Mouse (Mus musculus): Measurements from ENCODE around the gene H2afj. TPM values are rescaled to one million over a fixed set of nuclear protein-coding genes. Genes with fewer than 3 reads are reported as not detected.

H2afj gene
- polyA plus RNA-seq (2017; shearing (Covaris generic)), result 152 TPM

DNA sequence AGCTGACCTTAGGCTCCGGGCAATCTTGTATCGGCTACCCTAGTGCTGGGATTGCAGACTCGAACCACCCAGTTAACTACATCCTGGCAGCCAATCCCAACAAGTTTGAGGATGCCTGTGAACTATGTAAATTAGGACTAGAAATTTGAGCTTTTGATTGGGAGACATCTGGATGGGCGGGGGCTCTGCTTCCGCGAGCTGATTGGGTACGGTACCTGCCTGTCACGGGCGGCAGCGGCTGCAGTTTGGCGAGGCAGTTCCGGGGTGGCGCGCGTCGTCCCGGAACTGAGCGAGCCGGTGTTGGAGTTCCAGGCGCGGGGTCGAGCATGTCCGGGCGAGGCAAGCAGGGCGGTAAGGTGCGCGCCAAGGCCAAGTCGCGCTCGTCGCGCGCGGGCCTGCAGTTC is at the start of gene H2afj:
H2afj (plus strand) TSS at position 231 of the 404 bp plus-strand sequence.

DNA sequence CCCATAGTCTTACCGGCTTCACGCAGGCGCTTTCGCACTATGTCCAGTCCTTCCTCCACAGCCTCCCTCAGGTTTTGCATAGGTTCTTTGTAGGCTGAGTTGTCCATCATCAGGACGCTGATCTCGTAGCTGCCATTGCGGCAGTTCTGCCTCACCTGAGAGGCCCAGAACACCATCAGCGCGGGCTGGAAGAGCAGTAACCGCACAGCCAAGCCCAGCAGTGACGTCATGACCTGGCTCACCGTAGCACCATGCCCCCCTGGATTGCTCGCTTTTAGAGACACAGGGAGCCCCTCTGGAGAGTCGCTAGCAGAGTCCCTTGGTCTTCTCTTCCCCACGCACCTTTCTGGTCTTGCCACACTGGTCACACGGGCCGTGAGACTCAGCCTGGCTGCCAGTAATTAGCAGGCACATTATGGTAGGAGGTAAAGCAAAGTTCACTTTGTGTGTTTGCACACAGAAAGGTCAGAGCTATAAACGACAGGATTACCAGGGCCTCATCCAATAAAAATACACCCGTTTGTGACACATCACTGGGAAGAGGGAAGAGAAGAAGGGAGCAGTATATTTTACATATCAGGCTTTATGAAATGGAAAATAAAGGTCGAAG is 26.6 kb upstream of the H2afj start, which contains the start of gene Gucy2c:
Gucy2c (minus strand) TSS at position 389 of the 610 bp plus-strand sequence.

DNA sequence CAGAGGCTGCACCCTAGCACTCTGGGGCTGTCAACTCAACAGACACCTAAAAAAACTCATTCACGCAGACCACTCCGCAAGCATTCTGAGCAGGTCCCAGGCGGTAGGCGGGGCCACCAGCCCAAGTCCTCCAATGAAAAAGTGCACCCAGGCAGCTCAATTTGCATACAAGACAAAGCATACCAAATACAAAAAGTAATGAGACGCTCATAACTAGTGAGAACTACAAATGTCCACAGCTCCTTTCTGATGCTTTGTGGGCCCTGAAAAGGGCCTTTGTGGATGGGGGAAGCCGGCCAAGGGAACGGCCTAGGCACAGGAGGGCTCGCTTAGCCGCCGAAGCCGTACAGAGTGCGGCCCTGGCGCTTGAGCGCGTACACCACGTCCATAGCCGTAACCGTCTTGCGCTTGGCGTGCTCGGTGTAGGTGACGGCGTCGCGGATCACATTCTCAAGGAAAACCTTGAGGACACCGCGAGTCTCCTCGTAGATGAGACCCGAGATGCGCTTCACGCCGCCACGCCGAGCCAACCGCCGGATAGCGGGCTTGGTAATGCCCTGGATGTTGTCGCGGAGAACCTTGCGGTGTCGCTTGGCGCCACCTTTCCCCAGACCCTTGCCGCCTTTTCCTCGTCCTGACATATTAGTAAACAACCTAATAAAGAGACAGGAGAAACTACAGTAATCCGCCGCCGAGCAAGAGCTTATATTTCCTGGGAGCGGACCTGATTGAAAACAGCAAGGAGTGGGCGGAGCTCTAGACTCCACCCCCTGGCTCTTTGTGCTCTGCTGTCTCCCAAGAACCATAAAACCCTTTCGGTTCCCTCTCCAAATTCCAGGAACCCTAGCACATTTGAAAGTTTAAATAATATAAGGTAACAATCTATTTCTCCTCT is 4.1 kb upstream of the H2afj start, which contains the start of gene Hist4h4:
Hist4h4 (minus strand) TSS at position 677 of the 895 bp plus-strand sequence.

DNA sequence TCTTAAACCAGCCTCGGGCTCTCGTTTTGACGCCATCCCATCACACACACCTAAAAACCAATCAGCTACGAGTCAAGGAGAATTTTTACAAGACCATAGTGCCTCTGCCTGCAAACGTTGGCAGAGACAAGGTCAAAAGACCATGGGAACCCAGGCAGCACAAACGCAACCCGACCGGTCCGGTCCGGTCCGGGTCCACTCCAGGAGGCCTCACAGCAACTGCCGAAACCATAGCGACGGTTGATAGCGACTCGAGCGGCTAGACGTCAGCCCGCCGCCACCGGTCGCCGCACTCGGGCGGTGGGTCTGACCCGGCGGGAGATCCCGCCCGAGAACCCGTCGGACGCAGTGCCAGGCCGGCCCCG is 19.5 kb downstream of the H2afj start, which contains the start of gene BC049715:
BC049715 (plus strand) TSS at position 111 of the 365 bp plus-strand sequence.

DNA sequence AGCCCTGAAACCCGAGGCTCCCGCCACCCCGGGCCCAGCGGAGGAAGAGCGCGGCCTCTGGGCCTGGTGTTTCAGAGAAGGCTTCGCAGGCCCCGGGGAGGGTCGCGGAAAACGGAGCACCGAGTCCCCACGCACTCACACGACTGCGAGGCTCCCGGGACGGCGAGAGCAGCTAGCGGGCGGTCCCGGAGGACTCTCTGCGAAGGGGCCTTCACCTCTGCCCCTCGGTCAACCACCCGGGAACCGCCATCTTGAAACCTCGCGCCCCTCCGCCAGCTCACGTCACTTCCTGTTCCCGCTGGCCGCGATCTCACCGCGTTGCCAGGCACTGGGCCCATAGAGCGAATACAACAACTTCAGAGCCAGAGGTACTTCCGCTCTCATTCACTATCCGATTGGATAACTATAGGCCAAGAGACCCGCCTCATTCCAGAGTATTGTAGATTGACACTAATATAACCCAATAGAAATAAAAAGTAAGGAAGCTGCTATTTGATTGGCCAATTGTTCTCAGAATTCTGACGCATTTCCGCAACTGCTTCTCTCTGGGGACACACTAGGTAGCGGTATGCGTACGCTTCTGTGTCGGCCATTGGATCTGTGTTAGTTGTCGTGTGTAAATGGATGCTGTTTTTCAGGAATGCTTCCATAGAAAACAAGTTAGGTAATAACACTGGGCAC is 20.0 kb downstream of the H2afj start, which contains the start of gene Wbp11:
Wbp11 (minus strand) TSS at position 353 of the 681 bp plus-strand sequence.

DNA sequence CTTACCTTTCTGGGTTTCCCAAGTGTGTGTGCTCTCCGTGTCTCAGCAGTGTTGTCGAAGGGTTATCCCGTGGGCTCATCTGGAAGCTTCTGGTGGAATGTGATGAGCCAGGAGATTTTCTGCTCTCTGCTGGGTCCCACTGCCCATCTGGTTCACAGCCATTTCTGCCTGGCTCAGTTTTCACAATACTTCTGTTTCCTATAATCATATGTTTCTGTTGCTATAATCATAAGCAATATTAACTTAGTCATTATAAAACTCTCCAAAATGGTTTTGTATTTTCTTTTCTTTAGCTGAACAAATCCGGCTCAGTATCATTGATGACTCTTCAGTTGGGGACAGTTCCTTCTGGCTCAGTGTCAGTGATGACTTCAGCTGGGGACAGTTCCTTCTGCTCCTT is 27.3 kb downstream of the H2afj start, which contains the start of gene Smco3:
Smco3 (minus strand) TSS at position 101 of the 400 bp plus-strand sequence.

DNA sequence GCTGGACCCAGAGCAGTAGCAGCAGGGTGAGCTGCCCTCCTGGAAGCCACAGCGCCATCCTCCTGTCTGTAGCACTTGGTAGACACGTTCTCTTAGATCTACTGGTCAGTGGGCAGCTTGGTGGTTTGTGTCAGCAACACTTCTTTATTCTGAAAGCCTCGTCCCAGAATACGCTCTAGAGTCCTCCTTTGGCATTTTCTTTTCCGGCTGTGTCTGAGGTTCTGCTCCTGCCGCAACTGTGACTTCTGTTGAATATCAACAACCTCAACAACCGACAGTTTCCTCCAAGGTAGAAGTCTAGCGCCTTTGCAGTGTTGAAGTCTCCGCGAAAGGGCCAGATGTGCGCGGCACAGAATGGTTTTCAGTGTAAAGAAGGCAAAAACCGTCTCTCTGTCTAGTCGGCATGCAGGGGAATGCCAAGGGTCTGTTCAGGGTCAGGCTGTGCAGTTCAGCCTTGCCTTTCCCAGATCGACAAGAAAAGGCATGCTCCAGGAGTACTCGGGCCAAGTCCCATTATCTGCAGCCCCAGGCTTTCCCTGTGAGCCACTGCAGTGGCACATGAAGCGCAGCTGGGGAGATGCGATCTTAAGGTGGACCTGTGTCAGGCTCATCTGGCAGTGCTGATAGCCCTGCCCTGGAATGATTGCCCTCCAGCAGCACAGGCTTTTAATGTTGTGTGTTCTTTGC is 49.3 kb downstream of the H2afj start, which contains the start of gene Art4:
Art4 (minus strand) TSS at position 548 of the 687 bp plus-strand sequence.

Other genes starting within 250 kb of the H2afj start
- 2.2 TPM for gene Plbd1, start 146.3 kb upstream of the H2afj start, polyA plus RNA-seq (2017; shearing (Covaris generic))
- not detected for gene Gucy2c, start 26.5 kb upstream of the H2afj start, polyA plus RNA-seq (2017; shearing (Covaris generic))
- 1.1 TPM for gene Hist4h4, start 3.8 kb upstream of the H2afj start, polyA plus RNA-seq (2017; shearing (Covaris generic))
- gene BC049715, start 19.4 kb downstream of the H2afj start, polyA plus RNA-seq (2017; shearing (Covaris generic)), result 2.6 TPM
- gene Wbp11, start 20.0 kb downstream of the H2afj start, polyA plus RNA-seq (2017; shearing (Covaris generic)), result 113 TPM
- gene Smco3, start 27.2 kb downstream of the H2afj start, polyA plus RNA-seq (2017; shearing (Covaris generic)), result not detected
- 6.3 TPM for gene Art4, start 49.5 kb downstream of the H2afj start, polyA plus RNA-seq (2017; shearing (Covaris generic))
- not detected for gene Mgp, start 67.6 kb downstream of the H2afj start, polyA plus RNA-seq (2017; shearing (Covaris generic))
- 1.6 TPM for gene Erp27, start 113.9 kb downstream of the H2afj start, polyA plus RNA-seq (2017; shearing (Covaris generic))
- 0.11 TPM for gene Pde6h, start 115.6 kb downstream of the H2afj start, polyA plus RNA-seq (2017; shearing (Covaris generic))
- 2,381 TPM for gene Arhgdib, start 133.7 kb downstream of the H2afj start, polyA plus RNA-seq (2017; shearing (Covaris generic))